Comparison of ENCODE assay signal across 21 mouse cellular contexts in the genomic region with DNA sequence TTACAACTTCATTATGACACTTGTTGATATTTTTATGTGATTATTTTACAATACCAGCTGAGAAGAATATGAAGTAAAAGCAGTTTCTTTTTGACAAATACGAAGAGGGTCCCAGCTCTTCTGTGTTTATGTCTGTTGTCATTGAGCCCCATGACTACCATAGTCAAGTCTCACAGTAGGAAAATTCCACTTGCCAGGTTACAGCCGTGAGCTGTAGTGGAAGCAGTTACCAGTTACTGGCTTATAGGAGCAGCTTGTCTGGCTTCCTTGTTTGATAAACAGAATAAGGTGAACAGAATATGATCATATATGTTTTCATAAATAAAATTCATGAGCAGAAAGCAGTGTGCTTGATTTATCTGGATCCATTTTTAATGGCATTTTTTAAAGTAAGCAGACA. TPM values are rescaled to one million over a fixed set of nuclear protein-coding genes. Genes with fewer than 3 reads are reported as not detected.
DNase-seq lines count a peak whose midpoint lies in the region; ATAC-seq and TF ChIP-seq lines count a peak whose summit lies in the region.
"Had no signal": no experiment of that assay in that cellular context is flagged by ENCODE, and none has a peak within 500 bp of the region (broad histone marks: within the 10 kb centered on the region; RNA-seq: fewer than 3 reads in every experiment).

No protein-coding gene starts in this region.

- peaks cover 21% of the 10 kb centered on the region for H3K4me1 ChIP-seq in heart, embryonic 11.5 days (ENCODE audit: control insufficient read depth, insufficient read depth, low read length)
- H3K4me1 ChIP-seq in intestine, embryonic 14.5 days (replicated peaks; ENCODE audit: control insufficient read depth, insufficient read depth, low read length), result peaks cover 47% of the 10 kb centered on the region
- H3K4me1 ChIP-seq in intestine, embryonic 16.5 days (ENCODE audit: control insufficient read depth, insufficient read depth, low read length), result peaks cover 22% of the 10 kb centered on the region

- DNase-seq in heart, postnatal 36 days, result no peak
- DNase-seq in layer of hippocampus, adult 2 months (ENCODE audit: low spot score in 2 of 2), result no peak
- no peak for DNase-seq in layer of hippocampus, postnatal 14 days (ENCODE audit: low spot score in 2 of 2)
- no peak for DNase-seq in intestine, embryonic 14.5 days (ENCODE audit: low spot score)
- DNase-seq: thymus, adult 2 months had no signal

- peak overlapping the region; percentile 69 for H3K27ac ChIP-seq in heart, embryonic 11.5 days (ENCODE audit: low read depth, low read length)
- H3K27ac ChIP-seq in layer of hippocampus, adult 2 months, result peak overlapping the region; percentile 91
- H3K27ac ChIP-seq in intestine, embryonic 14.5 days (ENCODE audit: low read depth), result peak overlapping the region; percentile 78
- H3K27ac ChIP-seq in intestine, embryonic 16.5 days (ENCODE audit: low read length), result peak overlapping the region; percentile 69
- H3K27ac ChIP-seq: forebrain, embryonic 13.5 days had no signal

- H3K36me3 ChIP-seq in heart, embryonic 11.5 days (ENCODE audit: control insufficient read depth, insufficient read depth, low read length), result no peaks in the 10 kb centered on the region
- H3K36me3 ChIP-seq in intestine, embryonic 14.5 days (ENCODE audit: control insufficient read depth, insufficient read depth, low read length), result no peaks in the 10 kb centered on the region
- 0 out of 2 replicates have a peak, but pooled peaks cover 2% of the 10 kb centered on the region for H3K36me3 ChIP-seq in intestine, embryonic 16.5 days (ENCODE audit: control insufficient read depth, insufficient read depth, low read length)
- H3K36me3 ChIP-seq: limb, embryonic 13.5 days had no signal

- H3K4me3 ChIP-seq in heart, embryonic 11.5 days (ENCODE audit: low read depth, low read length), result no peak overlapping the region
- H3K4me3 ChIP-seq in layer of hippocampus, adult 2 months, result no peak overlapping the region
- H3K4me3 ChIP-seq in intestine, embryonic 14.5 days (ENCODE audit: low read depth, low read length), result no peak overlapping the region
- H3K4me3 ChIP-seq in intestine, embryonic 16.5 days (ENCODE audit: low read length), result no peak overlapping the region
- H3K4me3 ChIP-seq: forebrain, embryonic 13.5 days; megakaryocyte, embryonic 14.5 days; neural tube, embryonic 13.5 days had no signal

- ATAC-seq in heart, embryonic 11.5 days (replicated peaks; ENCODE audit: insufficient number of reproducible peaks, low FRiP score, low TSS enrichment), result no peak
- peak; percentile 29; the same call in 1 of the 2 replicates for ATAC-seq in intestine, embryonic 14.5 days (replicated peaks; ENCODE audit: low FRiP score, low TSS enrichment, low read depth)
- ATAC-seq in intestine, embryonic 16.5 days, result peak; percentile 36; the same call in 1 of the 2 replicates
- ATAC-seq in inflammation-experienced regulatory T-cells, adult 6 months, result no peak
- ATAC-seq: CD4-positive, CD25-positive, alpha-beta regulatory T cell, adult 4 months had no signal

- 47% methylated on average over 2 of the region's 2 CpGs for WGBS in heart, embryonic 11.5 days (ENCODE audit: insufficient replicate concordance)
- 37% methylated on average over 2 of the region's 2 CpGs for WGBS in intestine, embryonic 14.5 days
- 39% methylated on average over 2 of the region's 2 CpGs for WGBS in intestine, embryonic 16.5 days

- H3K4me2 ChIP-seq in heart, embryonic 11.5 days, result peak overlapping the region; percentile 63
- peak overlapping the region; percentile 41 for H3K4me2 ChIP-seq in intestine, embryonic 14.5 days (ENCODE audit: low read length)
- peak overlapping the region; percentile 27; the same call in 1 of the 2 replicates for H3K4me2 ChIP-seq in intestine, embryonic 16.5 days (ENCODE audit: low read depth, low read length)

- no peaks in the 10 kb centered on the region for H3K27me3 ChIP-seq in heart, embryonic 11.5 days (ENCODE audit: control insufficient read depth, insufficient read depth, low read length)
- no peaks in the 10 kb centered on the region for H3K27me3 ChIP-seq in intestine, embryonic 14.5 days (replicated peaks; ENCODE audit: control insufficient read depth, insufficient read depth, low read length)
- H3K27me3 ChIP-seq in intestine, embryonic 16.5 days (replicated peaks; ENCODE audit: control insufficient read depth, insufficient read depth, low read length), result no peaks in the 10 kb centered on the region
- H3K27me3 ChIP-seq: forebrain, embryonic 13.5 days; limb, embryonic 13.5 days; megakaryocyte, embryonic 14.5 days; neural tube, embryonic 13.5 days had no signal

- H3K9ac ChIP-seq in heart, embryonic 11.5 days (ENCODE audit: low read depth, low read length), result no peak overlapping the region
- no peak overlapping the region for H3K9ac ChIP-seq in intestine, embryonic 14.5 days (ENCODE audit: low read length)
- no peak overlapping the region for H3K9ac ChIP-seq in intestine, embryonic 16.5 days (ENCODE audit: low read depth, low read length)
- H3K9ac ChIP-seq: forebrain, embryonic 13.5 days; limb, embryonic 13.5 days; neural tube, embryonic 13.5 days had no signal

- no peak for TF ChIP-seq CTCF in layer of hippocampus, adult 2 months (conservative IDR thresholded peaks at IDR 0.05)

- H3K9me3 ChIP-seq in heart, embryonic 11.5 days (replicated peaks; ENCODE audit: control insufficient read depth, low read length), result no peaks in the 10 kb centered on the region
- H3K9me3 ChIP-seq in intestine, embryonic 14.5 days (ENCODE audit: control insufficient read depth, low read length), result no peaks in the 10 kb centered on the region
- no peaks in the 10 kb centered on the region for H3K9me3 ChIP-seq in intestine, embryonic 16.5 days (ENCODE audit: control insufficient read depth, low read length)
- H3K9me3 ChIP-seq: forebrain, embryonic 13.5 days; limb, embryonic 13.5 days; megakaryocyte, embryonic 14.5 days; neural tube, embryonic 13.5 days had no signal

- intact Hi-C loops in heart, postnatal 36 days (cut with DNase I), result no loop called here

RNA-seq across cellular contexts. Expression of a gene that starts 7.0 kb away (rescaled TPM):
- 2.1 and 3.5 TPM in 2 replicates for polyA plus RNA-seq in heart, embryonic 11.5 days (2014; fragmentation: Nextera tagmentation; extraction: Ambion mirVana)
- total RNA-seq in heart, postnatal 36 days (2021), result not detected
- total RNA-seq in layer of hippocampus, adult 2 months (2021), result not detected
- total RNA-seq in layer of hippocampus, postnatal 14 days (2021), result not detected
- 2.2 TPM in 1 of 2 replicates, not detected in the other for polyA plus RNA-seq in intestine, embryonic 14.5 days (2014; fragmentation: Nextera tagmentation; extraction: Ambion mirVana)
- polyA plus RNA-seq in intestine, embryonic 16.5 days (2015; fragmentation: Nextera tagmentation; extraction: Ambion mirVana), result not detected in 2 replicates
- not detected for polyA plus RNA-seq in inflammation-experienced regulatory T-cells, adult 6 months (2017; shearing (Covaris generic))
- total RNA-seq: adrenal gland, adult 2 months; common myeloid progenitor, adult 5-6 weeks; gastrocnemius, adult 18-20 months; left cerebral cortex, adult 18-20 months had no signal
- polyA plus RNA-seq: adrenal gland, adult 2 months; brain, embryonic 14.5 days; CD4-positive, CD25-positive, alpha-beta regulatory T cell, adult 4 months; forebrain, embryonic 13.5 days; hindbrain, embryonic 11.5 days; kidney, adult 2 months; limb, embryonic 13.5 days; liver, embryonic 16.5 days; neural tube, embryonic 13.5 days; thymus, adult 2 months had no signal

RNA-seq across cellular contexts. Expression of a gene that starts 25.8 kb away (rescaled TPM):
- 38.4 and 40.0 TPM in 2 replicates for polyA plus RNA-seq in heart, embryonic 11.5 days (2014; fragmentation: Nextera tagmentation; extraction: Ambion mirVana)
- 10 to 100 TPM; 33.0 to 33.8 TPM for total RNA-seq in heart, postnatal 36 days (2021)
- total RNA-seq in layer of hippocampus, adult 2 months (2021), result 10 to 100 TPM; 39.9 to 40.7 TPM
- total RNA-seq in layer of hippocampus, postnatal 14 days (2021), result 10 to 100 TPM; 34.9 to 36.8 TPM
- 43.8 and 43.9 TPM in 2 replicates for polyA plus RNA-seq in intestine, embryonic 14.5 days (2014; fragmentation: Nextera tagmentation; extraction: Ambion mirVana)
- 36.3 and 40.5 TPM in 2 replicates for polyA plus RNA-seq in intestine, embryonic 16.5 days (2015; fragmentation: Nextera tagmentation; extraction: Ambion mirVana)
- 10 to 100 TPM; 30.1 to 38.6 (median 34.9) TPM for polyA plus RNA-seq in inflammation-experienced regulatory T-cells, adult 6 months (2017; shearing (Covaris generic))

RNA-seq across cellular contexts. Expression of a gene that starts 54.2 kb away (rescaled TPM):
- polyA plus RNA-seq in heart, embryonic 11.5 days (2014; fragmentation: Nextera tagmentation; extraction: Ambion mirVana), result 33.1 and 36.6 TPM in 2 replicates
- 10 to 100 TPM; 50.9 to 51.7 TPM for total RNA-seq in heart, postnatal 36 days (2021)
- 10 to 100 TPM; 62.8 to 68.6 TPM for total RNA-seq in layer of hippocampus, adult 2 months (2021)
- 10 to 100 TPM; 61.0 to 67.0 TPM for total RNA-seq in layer of hippocampus, postnatal 14 days (2021)
- polyA plus RNA-seq in intestine, embryonic 14.5 days (2014; fragmentation: Nextera tagmentation; extraction: Ambion mirVana), result 30.4 and 37.5 TPM in 2 replicates
- 10.3 and 12.9 TPM in 2 replicates for polyA plus RNA-seq in intestine, embryonic 16.5 days (2015; fragmentation: Nextera tagmentation; extraction: Ambion mirVana)
- polyA plus RNA-seq in inflammation-experienced regulatory T-cells, adult 6 months (2017; shearing (Covaris generic)), result 1 to 10 TPM; 4.3 to 5.9 (median 4.6) TPM

Comparison
In these comparisons a context has a peak if more than half of its experiments do, and no peak if none do; other contexts are left out.
1. ATAC-seq: peak in intestine, embryonic 14.5 days (single experiment) and intestine, embryonic 16.5 days (single experiment); none in heart, embryonic 11.5 days (single experiment) and inflammation-experienced regulatory T-cells, adult 6 months (single experiment).
2. Peak in every context shown above with its lines, with median percentiles within 50 percentile points of each other: H3K27ac ChIP-seq and H3K4me2 ChIP-seq.